Mouse (Mus musculus) central nervous system, embryonic 14 days (tissue): ENCODE measurements around the gene Dcpp3. TPM values are rescaled to one million over a fixed set of nuclear protein-coding genes. Genes with fewer than 3 reads are reported as not detected.

Experiments used
- polyA plus RNA-seq: library from polyadenylated mRNA; depleted of rRNA; stranded (reverse); fragments of >200 nt; gene quantifications from 2 replicates; pipeline ENCODE4 v1.2.3, GENCODE M21; 2012; rRNA removed

Dcpp3 gene
- polyA plus RNA-seq, result 0.33 TPM in 1 of 2 replicates, not detected in the other

DNA sequence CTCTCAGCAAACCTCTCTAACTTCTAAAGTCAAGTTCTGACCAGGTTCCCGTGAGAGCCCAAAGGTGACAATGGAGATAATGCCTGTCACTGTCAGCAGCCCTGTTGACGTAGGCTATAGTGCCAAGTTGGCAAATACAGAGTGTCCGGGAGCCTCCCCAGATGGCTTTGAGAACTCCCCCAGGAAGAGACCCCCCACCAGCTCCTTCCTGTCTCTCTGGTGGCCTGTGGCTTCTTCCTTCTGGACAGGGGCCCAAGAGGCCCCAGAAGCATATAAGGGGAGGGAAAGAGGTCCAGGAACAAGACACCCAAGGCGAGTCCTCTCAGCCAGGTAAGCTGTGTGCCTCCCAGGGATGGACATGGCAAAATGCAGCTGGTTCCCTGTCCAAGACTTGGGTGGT, at the start of gene Dcpp3:
Gene Dcpp3, plus strand, starts transcription at position 301 of the 400 bp plus-strand sequence.

GRCm38 (mm10) chr17:23867756-23868155, 49.5 kb upstream of the Dcpp3 start, which contains the start of gene Prss21:
TSS of gene Prss21 (plus strand) at chr17:23868056.

DNA sequence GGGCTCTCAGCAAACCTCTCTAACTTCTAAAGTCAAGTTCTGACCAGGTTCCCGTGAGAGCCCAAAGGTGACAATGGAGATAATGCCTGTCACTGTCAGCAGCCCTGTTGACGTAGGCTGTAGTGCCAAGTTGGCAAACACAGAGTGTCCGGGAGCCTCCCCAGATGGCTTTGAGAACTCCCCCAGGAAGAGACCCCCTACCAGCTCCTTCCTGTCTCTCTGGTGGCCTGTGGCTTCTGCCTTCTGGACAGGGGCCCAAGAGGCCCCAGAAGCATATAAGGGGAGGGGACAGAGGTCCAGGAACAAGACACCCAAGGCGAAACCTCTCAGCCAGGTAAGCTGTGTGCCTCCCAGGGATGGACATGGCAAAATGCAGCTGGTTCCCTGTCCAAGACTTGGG, 36.7 kb upstream of the Dcpp3 start, which contains the start of the genes Dcpp1 and Dcpp2:
Gene Dcpp1, plus strand, starts transcription at position 301 of the 400 bp plus-strand sequence.
Gene Dcpp2, plus strand, starts transcription at position 305 of the 400 bp plus-strand sequence.

DNA sequence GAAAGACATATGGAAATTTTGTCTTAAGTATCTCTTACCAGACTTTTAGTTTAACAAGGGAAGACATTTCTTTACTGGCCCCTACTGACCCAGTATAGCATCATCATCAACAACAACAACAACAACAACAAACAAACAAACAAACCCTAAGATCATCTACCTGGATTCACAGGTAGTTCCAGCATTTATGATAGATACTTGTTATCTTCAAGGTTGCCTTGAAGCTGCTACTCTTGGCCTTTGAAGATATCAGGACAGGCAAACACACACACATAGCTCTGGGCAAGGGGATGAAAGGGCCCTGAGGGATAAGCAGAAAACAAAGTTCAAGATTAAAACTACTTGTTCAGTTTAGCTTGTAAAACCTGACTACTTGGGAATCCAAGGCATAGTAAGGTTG, 24.1 kb downstream of the Dcpp3 start, which contains the start of gene Sbp:
Gene Sbp, plus strand, starts transcription at position 301 of the 400 bp plus-strand sequence.

DNA sequence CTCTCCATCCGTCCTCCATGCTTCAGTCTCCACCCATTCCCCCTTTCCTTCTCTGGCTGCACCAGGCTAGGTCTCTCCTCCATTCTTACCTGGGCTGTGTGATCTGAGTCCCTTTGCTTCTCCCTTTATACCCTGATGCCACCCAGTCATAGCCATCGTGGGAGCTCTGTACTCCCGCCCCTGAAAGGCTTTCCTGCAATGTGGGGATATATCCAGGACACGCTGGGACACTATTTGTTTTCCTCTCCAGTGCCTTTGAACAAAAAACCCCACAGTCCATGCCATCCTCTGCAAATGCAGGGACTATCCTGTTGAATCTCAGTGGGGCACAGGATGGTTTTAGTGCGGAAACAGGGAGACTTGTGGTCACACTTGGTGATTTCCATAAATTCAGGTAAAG, 37.9 kb downstream of the Dcpp3 start, which contains the start of gene Sbpl:
Gene Sbpl, minus strand, starts transcription at position 101 of the 400 bp plus-strand sequence.

Other genes with a start within 250 kb of the Dcpp3 start
- gene Hcfc1r1, start 243.9 kb upstream of the Dcpp3 start, polyA plus RNA-seq, result 82.1 and 90.1 TPM in 2 replicates
- 47.0 and 47.3 TPM in 2 replicates for gene Thoc6, start 243.6 kb upstream of the Dcpp3 start, polyA plus RNA-seq
- 2.6 and 4.7 TPM in 2 replicates for gene Tnfrsf12a, start 240.0 kb upstream of the Dcpp3 start, polyA plus RNA-seq
- 0.39 and 7.4 TPM in 2 replicates for gene Cldn6, start 238.2 kb upstream of the Dcpp3 start, polyA plus RNA-seq
- gene Cldn9, start 233.4 kb upstream of the Dcpp3 start, polyA plus RNA-seq, result 0.92 and 2.9 TPM in 2 replicates
- gene 1520401A03Rik, start 194.7 kb upstream of the Dcpp3 start, polyA plus RNA-seq, result 0.15 and 0.78 TPM in 2 replicates
- gene Pkmyt1, start 191.1 kb upstream of the Dcpp3 start, polyA plus RNA-seq, result 38.5 and 40.6 TPM in 2 replicates
- gene Paqr4, start 176.6 kb upstream of the Dcpp3 start, polyA plus RNA-seq, result 23.6 and 25.2 TPM in 2 replicates
- gene Kremen2, start 171.6 kb upstream of the Dcpp3 start, polyA plus RNA-seq, result 1.1 and 6.0 TPM in 2 replicates
- gene Flywch1, start 145.9 kb upstream of the Dcpp3 start, polyA plus RNA-seq, result 97.4 and 99.1 TPM in 2 replicates
- gene Flywch2, start 131.4 kb upstream of the Dcpp3 start, polyA plus RNA-seq, result 44.8 and 54.5 TPM in 2 replicates
- gene Srrm2, start 126.9 kb upstream of the Dcpp3 start, polyA plus RNA-seq, result 634 and 697 TPM in 2 replicates
- 905 and 997 TPM in 2 replicates for gene Elob, start 88.3 kb upstream of the Dcpp3 start, polyA plus RNA-seq
- gene Prss33, start 81.4 kb upstream of the Dcpp3 start, polyA plus RNA-seq, result 0.31 and 0.74 TPM in 2 replicates
- gene Prss32, start 73.6 kb upstream of the Dcpp3 start, polyA plus RNA-seq, result 0.10 and 0.16 TPM in 2 replicates
- 1.9 TPM in 2 replicates for gene Prss41, start 73.3 kb upstream of the Dcpp3 start, polyA plus RNA-seq
- gene Prss21, start 49.4 kb upstream of the Dcpp3 start, polyA plus RNA-seq, result not detected in 2 replicates
- 0.23 TPM in 1 of 2 replicates, not detected in the other for gene Dcpp1, start 36.6 kb upstream of the Dcpp3 start, polyA plus RNA-seq
- gene Dcpp2, start 36.6 kb upstream of the Dcpp3 start, polyA plus RNA-seq, result not detected in 2 replicates
- not detected in 2 replicates for gene Sbp, start 24.2 kb downstream of the Dcpp3 start, polyA plus RNA-seq
- not detected in 2 replicates for gene Sbpl, start 37.8 kb downstream of the Dcpp3 start, polyA plus RNA-seq
- gene Prss30, start 63.1 kb downstream of the Dcpp3 start, polyA plus RNA-seq, result 0.04 TPM in 1 of 2 replicates, not detected in the other
- gene Prss22, start 80.6 kb downstream of the Dcpp3 start, polyA plus RNA-seq, result 0.24 TPM in 1 of 2 replicates, not detected in the other
- gene Prss27, start 120.7 kb downstream of the Dcpp3 start, polyA plus RNA-seq, result 0.16 TPM in 1 of 2 replicates, not detected in the other
- gene Kctd5, start 156.0 kb downstream of the Dcpp3 start, polyA plus RNA-seq, result 62.4 and 69.4 TPM in 2 replicates
- 26.1 and 27.1 TPM in 2 replicates for gene Pdpk1, start 233.5 kb downstream of the Dcpp3 start, polyA plus RNA-seq
- 32.9 and 37.8 TPM in 2 replicates for gene Amdhd2, start 246.3 kb downstream of the Dcpp3 start, polyA plus RNA-seq